Mouse (Mus musculus) cerebral cortex, adult 2 months (tissue): ENCODE data around the gene Gsap.

Experiments used
- WGBS: fragments of 180-500 bp; shearing (Covaris S2); methylation state at CpG from one replicate; pipeline ENCODE4 v1.1.7; 2018; 5-methylcytosine and 5-hydroxymethylcytosine counted together

Gene Gsap

DNA sequence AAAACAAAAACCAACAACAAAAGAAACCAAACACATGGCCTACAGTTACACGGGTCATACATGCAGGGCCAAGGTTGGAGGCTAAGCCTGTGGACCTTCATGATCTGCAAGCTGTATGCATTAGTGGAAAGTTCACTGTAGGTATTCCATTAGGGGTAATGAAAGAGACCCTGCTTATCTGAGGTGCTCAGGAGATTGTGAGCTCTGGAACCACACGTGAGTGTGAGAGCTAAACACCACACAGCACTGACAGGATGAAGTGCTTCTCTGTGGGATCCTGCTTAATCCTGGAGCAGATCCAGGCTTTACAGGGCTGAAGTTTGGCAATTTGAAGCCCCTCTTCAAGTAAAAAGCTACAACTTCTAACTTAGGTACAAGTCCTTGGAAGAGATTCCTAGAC is 134.1 kb downstream of the Gsap start:
- whole genome bisulfite sequencing = 81% methylated on average over 2 of the region's 2 CpGs

DNA sequence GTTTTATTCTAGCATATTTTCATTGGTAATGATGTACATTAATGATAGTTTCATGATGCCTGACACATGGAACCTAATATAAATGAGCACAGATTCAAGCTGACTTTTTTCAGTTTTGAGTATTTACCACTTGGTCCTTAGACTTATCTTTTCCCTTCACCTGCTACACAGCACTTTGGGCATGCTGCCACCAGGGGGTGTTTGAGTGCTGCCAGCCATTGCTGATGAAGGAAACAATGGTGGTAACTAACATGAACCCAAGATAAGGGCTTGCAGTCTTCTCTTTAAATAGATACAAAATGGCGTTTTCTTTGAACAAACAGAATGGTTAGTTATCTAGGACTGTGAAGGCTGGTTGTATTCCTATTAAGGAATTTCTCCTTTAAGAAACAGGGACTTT is 140.4 kb downstream of the Gsap start:
- 51% methylated on average over 1 of the region's 1 CpGs for WGBS

DNA sequence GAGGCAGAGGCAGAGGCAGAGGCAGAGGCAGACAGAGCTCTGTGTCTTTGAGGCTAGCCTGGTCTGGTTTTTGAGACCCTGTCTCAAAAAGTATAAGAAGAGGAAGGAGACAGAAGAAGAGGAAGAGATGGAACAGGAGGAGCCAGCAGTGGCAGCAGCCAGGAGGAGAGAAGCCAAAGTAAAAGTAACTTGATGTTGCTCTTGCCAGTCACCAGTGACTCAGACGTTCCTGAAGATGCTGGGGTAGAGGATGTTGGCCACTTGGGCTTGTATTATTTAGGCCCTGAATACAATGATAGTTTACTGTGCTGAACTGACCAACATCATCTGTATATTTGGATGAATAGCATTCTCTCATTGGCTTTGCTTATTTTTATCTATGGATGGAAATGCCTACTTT is 142.5 kb downstream of the Gsap start:
- WGBS = 43% methylated on average over 1 of the region's 1 CpGs

DNA sequence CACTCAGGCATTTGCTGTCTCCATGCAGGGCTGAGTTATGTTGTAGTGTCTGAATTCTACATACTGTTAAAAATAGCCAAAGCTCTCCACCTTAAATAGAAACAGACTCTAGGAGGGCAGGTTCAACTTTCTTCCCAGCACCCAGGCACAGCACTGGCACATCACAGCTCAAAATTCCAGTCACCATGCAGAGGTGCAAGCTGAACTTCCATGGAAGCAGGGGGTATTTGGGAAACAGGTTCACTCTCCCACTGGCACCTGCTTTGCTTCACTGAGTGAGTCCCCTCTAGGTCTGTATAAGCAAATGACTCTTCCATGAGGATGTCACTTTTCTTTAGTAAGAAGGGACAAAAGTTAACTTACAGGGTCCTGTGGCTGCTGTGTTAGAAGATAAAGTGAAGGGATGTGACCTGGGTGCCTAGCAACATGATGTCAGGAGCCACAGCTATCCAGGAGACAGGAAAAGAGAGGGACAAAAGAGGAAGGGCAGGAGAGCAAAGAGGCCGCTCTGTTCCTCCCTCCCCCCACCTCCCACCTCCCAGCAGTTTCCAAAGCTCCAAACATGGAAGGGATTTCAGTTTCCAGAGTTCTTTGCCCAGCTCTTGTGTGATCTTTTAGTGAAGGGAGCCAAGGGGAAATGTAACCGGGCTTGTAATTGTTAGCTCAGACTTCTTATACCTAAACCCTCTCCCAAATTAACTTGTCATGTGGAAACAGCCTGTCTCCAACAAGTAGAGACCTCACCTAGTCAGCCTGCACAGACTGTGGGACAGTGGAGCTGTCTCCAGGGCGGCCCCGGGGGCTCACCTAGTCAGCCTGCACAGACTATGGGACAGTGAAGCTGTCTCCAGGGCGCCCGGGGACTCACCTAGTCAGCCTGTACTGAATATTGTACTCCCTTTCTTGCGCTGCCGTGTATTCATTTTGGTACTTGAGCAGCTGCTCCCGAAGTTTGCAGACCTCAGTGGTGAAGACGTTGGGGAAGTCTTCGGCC is 143.9 kb downstream of the Gsap start:
- WGBS = 48% methylated on average over 11 of the region's 11 CpGs

DNA sequence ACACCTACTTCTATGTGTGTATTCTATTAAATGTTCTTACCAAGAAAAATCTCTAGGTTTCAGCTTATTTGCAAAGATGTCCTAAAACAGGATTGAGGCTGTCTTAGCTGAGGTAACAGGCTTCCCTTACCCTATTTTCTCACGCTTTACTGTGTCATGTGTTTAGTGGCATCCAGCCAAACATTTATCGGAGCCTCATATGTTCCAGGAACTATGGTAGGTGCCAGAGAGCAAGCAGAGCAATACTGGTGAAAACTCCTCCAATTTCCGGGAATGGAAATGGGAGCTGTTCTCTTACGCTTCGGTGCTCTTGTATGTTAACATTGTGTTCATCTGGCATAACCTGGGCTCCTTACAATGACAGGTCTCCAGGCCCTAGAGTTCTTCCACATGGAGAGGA is 145.6 kb downstream of the Gsap start:
- WGBS = 51% methylated on average over 5 of the region's 5 CpGs

DNA sequence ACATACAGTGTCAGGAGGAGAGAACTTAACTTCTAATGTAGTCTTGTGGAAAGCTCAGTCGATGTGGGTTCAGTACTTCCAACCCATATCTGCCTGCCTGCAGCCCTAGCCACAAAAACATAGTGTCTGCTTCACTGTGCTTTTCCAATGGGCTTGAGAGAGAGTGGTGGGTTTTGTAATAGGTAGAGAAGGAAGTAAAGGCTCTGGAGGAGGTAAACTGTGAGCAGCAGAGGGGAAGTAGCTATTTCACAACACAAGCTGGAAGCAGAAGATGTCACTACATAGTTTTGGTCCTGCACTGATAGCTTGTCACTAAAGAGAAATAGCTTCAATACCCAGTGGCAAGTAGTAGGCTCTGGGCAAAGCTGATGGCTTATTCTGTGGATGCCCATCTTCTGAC is 146.1 kb downstream of the Gsap start:
- WGBS = 71% methylated on average over 1 of the region's 1 CpGs

DNA sequence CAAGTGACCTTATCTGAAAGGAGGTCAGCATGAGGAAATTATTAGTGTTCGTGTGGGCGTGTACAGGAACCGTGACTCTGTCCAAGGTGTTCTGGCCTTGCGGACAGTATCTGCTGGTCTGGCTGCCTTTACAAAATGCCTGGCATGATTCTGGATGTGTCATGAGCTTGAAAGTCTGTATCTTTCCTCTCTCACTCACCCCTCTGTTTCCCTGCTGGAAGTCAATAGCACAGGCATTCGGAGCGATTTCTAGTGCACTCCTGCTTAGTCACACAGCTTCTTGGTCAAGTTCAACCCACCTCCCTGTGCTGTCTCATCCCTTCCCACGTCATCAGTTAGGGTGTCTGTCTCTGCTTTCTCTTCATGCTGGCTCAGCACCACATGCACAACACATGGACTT is 162.3 kb downstream of the Gsap start:
- 77% methylated on average over 7 of the region's 7 CpGs for WGBS

DNA sequence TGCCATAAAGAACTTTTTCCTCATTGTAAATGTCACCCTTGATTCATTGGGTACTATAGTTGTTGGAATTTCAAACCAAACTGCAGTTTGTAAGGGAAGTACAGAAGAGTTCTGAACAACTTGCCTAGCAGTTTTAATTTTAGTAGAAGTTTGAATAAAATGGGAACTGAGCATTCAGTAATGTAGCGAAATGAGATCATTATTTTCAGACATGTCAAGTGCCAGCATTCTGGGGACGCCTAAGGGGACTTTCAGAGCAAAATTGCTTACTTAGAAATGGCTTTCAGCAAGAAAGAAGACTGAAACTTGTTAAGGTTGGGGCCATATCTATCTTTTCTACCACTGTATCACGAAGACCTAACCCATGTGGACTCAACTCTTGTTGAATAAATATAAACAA is 172.6 kb downstream of the Gsap start:
- 71% methylated on average over 3 of the region's 3 CpGs for WGBS

DNA sequence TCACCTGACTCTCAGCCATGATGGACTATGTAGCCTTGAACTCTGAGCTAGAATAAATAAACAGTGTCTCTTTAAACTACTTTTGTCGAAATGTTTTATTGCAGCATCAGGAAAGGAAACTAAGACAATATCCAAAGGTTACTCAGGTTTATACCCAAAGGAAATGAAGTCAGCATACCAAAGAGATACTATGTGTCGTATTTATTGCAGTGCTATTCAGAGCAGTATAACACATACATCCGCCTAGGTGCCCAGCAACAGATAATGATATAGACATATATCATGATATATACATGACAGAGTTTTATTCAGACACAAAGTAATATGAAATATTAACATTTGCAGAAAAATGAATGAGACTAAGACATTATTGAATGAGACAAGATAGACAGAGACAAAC is 177.3 kb downstream of the Gsap start:
- 91% methylated on average over 3 of the region's 3 CpGs for WGBS
